Mouse (Mus musculus) spleen, adult 2 months (tissue): ENCODE measurements around the gene Tmem109. TPM values are rescaled to one million over a fixed set of nuclear protein-coding genes. Genes with fewer than 3 reads are reported as not detected.

Experiments used
- DNase-seq, 2 experiments: peaks; one replicate each; pipeline versions ENCODE4 v3.0.0 to v3.0.0-alpha.2; 2012 to 2021; ENCODE audit warnings: low spot score in 2 of 2, low read depth in 1 of 2
- H3K27ac ChIP-seq: fragments of 200-500 bp; 2 replicates; pipeline ENCODE4 v1.5.1; 2012; ENCODE audit warnings: low read length, inconsistent platforms; ENCODE audit not compliant: insufficient read depth
- H3K27me3 ChIP-seq: fragments of 200-500 bp; 2 replicates; pipeline ENCODE4 v1.6.1; 2012; ENCODE audit warnings: mild to moderate bottlenecking, moderate library complexity, low read length, inconsistent platforms; ENCODE audit not compliant: control insufficient read depth, insufficient read depth
- H3K36me3 ChIP-seq: fragments of 200-500 bp; 2 replicates; pipeline ENCODE4 v1.6.1; 2012; ENCODE audit warnings: mild to moderate bottlenecking, low read length, inconsistent platforms; ENCODE audit not compliant: control insufficient read depth, insufficient read depth
- H3K4me1 ChIP-seq: fragments of 200-500 bp; 2 replicates; pipeline ENCODE4 v1.6.1; 2011; ENCODE audit warnings: inconsistent platforms; ENCODE audit not compliant: control insufficient read depth, insufficient read depth, insufficient read length
- H3K4me3 ChIP-seq: fragments of 200-500 bp; 2 replicates; pipeline ENCODE4 v1.5.1; 2011; ENCODE audit warnings: mild to moderate bottlenecking, inconsistent platforms; ENCODE audit not compliant: insufficient read depth, insufficient read length; ENCODE audit errors: extremely low read depth
- CTCF ChIP-seq: fragments of 200-500 bp; IDR thresholded peaks from 2 replicates; pipeline ENCODE4 v1.5.1; 2011; ENCODE audit warnings: mild to moderate bottlenecking, inconsistent platforms; ENCODE audit not compliant: insufficient read depth, insufficient read length, insufficient replicate concordance; ENCODE audit errors: extremely low read depth
- POLR2A ChIP-seq: fragments of 200-500 bp; IDR thresholded peaks from 2 replicates; pipeline ENCODE4 v1.6.1; 2011; ENCODE audit warnings: low read depth, low read length, inconsistent platforms
- WGBS: fragments of 180-500 bp; shearing (Covaris S2); methylation state at CpG from one replicate; pipeline ENCODE4 v1.1.7; 2018; 5-methylcytosine and 5-hydroxymethylcytosine counted together
- polyA plus RNA-seq: library from polyadenylated mRNA; depleted of rRNA; stranded (reverse); fragments of >200 nt; gene quantifications from 2 replicates; pipeline ENCODE4 v1.2.3, GENCODE M21; 2012; rRNA removed

Gene Tmem109
- 45.8 and 47.9 TPM in 2 replicates for polyA plus RNA-seq

DNA sequence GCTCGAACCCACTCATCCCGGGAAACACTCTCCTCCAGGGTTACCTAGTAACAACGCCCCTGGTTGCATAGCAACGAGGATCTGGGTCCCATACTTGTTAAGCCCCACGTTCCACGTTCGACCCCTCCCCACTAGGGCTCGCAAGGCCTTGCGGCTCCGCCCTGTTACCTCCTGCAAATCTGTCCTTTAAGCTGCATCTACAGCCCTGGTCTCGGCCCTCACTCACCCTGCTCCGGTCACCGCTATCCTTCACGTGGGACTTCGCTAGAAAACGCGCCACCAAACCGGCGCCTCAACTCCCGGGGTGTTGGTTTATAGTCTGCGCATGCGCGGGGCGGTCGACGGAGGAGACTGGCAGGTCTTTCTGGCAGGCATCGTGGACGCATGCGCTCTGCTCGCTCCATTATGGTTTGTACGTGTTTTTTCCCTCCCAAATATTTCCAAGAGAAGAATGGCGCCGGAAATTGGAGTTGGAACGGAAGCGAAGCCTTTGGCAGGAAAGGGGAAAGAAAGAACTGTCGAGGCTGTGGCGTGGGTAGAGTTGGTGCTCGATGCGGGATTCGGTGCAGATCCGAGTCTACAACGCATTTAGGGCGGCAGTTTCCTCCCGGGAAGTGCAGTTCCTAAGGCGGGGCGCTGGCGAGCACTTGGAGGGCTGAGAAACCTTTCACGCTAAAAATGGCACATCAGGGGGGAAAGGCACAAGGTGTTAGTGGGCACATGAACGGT lies at the start of gene Tmem109:
Tmem109 (minus strand) TSS at position 576 of the 729 bp plus-strand sequence.
- H3K36me3 ChIP-seq: no peaks in the 10 kb centered on the region
- peak within 1 kb of the TSS; percentile 78 for H3K27ac ChIP-seq
- TF ChIP-seq CTCF (no peak), POLR2A (no peak; the same call in 1 of the 2 replicates)
- peak; percentile 78 to 87 for DNase-seq
- peak within 1 kb of the TSS; percentile 74 for H3K4me3 ChIP-seq
- under 1% methylated on average over 49 of the region's 49 CpGs for WGBS
- no peaks in the 10 kb centered on the region for H3K27me3 ChIP-seq
- peaks cover 6% of the 10 kb centered on the region; the same call in 1 of the 2 replicates for H3K4me1 ChIP-seq

DNA sequence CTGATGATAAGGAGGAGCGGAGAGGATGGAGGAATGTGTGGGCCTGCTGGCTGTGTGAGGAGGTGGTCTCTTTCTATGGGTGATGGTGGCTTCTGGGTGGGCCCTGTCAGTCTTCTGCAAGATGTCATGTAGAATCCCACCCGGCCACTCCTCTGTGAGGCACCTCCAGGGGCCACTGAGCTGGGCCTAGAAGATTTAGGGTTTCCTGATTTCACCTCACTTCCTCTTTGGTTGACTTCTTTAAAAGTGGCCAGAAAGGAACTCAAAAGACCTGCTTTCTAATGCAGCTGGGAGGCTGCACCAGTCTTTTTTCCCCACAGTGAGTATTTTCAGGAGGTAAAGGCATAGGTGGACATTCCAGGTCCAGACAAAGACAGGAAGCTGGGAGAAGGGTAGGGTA lies 48.8 kb upstream of the Tmem109 start:
- H3K4me1 ChIP-seq: no peaks in the 10 kb centered on the region
- TF ChIP-seq CTCF: no peak
- no peak for TF ChIP-seq POLR2A
- no peak overlapping the region for H3K27ac ChIP-seq
- H3K27me3 ChIP-seq: no peaks in the 10 kb centered on the region
- 51% methylated on average over 2 of the region's 2 CpGs for WGBS
- no peaks in the 10 kb centered on the region for H3K36me3 ChIP-seq
- H3K4me3 ChIP-seq: no peak overlapping the region
- no peak for DNase-seq

DNA sequence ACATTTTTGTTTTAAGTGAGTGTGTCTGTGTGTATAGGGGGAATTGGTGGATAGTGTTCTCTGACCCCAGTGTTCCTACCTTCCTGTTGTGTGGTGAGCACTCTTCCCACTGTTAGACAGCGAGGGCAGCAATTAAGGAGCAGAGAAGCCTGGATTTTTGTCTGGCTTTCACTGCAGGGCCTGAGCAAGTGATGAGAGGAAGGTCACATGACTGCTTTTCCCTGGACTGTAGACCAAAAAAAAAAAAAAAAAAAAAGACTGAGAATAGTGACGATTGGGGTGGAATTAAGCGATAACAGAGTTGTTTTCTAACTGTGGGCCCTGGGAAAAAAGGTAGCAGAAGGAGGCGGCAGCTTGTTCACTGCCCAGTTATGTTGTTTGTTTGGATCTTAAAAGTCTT lies 44.9 kb upstream of the Tmem109 start:
- no peak for DNase-seq
- Histone ChIP-seq H3K4me3 (no peak overlapping the region), H3K36me3 (no peaks in the 10 kb centered on the region), H3K27ac (no peak overlapping the region), H3K27me3 (no peaks in the 10 kb centered on the region), H3K4me1 (no peaks in the 10 kb centered on the region)
- 83% methylated on average over 4 of the region's 4 CpGs for WGBS
- no peak for TF ChIP-seq CTCF
- TF ChIP-seq POLR2A: no peak

DNA sequence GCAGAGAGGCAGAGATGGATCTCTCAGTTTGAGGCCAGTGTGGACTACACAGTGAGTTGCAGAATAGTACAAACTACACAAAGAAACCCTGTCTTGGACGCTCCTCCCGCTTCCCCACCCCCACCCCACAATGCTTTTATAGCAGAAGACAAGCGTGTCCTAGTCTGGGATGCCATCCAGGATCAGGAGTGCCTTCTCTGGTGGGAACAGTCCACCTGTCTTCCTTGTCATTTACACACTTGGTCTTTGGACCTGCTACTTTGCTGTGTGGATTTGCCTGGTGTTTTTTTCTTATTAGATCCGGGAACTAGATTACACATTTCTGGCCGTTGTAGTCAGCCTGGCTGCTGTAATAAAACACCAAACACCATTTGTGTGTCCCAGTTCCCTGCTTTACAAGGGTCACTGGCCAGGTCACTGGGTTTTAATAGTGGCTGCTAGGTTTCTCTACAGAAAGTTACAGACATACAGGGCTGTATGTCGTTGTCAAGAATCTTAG lies 44.4 kb upstream of the Tmem109 start:
- Histone ChIP-seq H3K27ac (no peak overlapping the region), H3K4me1 (no peaks in the 10 kb centered on the region), H3K27me3 (no peaks in the 10 kb centered on the region), H3K36me3 (no peaks in the 10 kb centered on the region), H3K4me3 (no peak overlapping the region)
- 89% methylated on average over 6 of the region's 6 CpGs for WGBS
- no peak for DNase-seq
- no peak for TF ChIP-seq POLR2A
- no peak for TF ChIP-seq CTCF

DNA sequence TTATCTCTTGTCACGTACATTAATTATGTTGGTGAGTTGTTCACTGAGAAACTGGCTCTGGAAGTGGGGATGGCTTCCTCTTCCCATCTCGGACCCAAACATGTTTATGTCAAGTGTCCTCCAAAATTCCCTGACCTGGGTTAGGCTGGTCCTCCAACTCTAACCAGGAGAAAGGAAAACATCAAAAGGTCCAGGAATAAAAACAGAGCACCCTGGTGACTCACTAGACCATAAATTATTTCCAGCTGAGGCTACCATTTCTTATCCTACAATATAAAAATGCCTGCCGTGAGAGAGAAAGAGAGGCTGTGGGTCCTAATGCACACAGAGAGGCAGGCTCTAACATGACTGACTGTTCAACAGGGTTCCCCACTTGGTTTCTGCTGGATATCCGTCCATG lies 42.4 kb upstream of the Tmem109 start:
- Histone ChIP-seq H3K4me3 (no peak overlapping the region), H3K27ac (no peak overlapping the region), H3K36me3 (no peaks in the 10 kb centered on the region), H3K4me1 (no peaks in the 10 kb centered on the region), H3K27me3 (no peaks in the 10 kb centered on the region)
- no peak for TF ChIP-seq CTCF
- TF ChIP-seq POLR2A: no peak
- WGBS: 73% methylated on average over 4 of the region's 4 CpGs
- no peak for DNase-seq

DNA sequence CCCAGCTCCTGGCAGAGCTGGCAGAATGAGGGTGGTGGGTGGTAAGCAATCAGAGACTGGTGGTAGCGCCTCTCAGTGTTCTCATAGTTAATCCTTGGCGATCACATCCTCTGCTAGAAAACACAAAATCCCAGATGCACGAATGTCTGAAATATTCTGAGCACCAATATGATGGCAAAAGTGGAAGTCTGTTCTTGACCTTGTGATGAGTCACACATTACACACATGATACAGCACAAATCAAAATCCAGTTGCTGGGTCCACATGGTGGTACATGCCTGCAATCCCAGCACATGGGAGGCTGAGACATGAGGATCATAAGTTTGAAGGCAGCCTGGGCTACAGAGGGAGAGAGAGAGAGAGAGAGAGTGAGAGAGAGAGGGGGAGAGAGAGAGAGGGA lies 39.3 kb upstream of the Tmem109 start:
- H3K4me3 ChIP-seq: no peak overlapping the region
- DNase-seq: no peak
- 75% methylated on average over 3 of the region's 3 CpGs for WGBS
- H3K27ac ChIP-seq: no peak overlapping the region
- no peaks in the 10 kb centered on the region for H3K4me1 ChIP-seq
- no peak for TF ChIP-seq POLR2A
- TF ChIP-seq CTCF: no peak
- no peaks in the 10 kb centered on the region for H3K36me3 ChIP-seq
- H3K27me3 ChIP-seq: no peaks in the 10 kb centered on the region

DNA sequence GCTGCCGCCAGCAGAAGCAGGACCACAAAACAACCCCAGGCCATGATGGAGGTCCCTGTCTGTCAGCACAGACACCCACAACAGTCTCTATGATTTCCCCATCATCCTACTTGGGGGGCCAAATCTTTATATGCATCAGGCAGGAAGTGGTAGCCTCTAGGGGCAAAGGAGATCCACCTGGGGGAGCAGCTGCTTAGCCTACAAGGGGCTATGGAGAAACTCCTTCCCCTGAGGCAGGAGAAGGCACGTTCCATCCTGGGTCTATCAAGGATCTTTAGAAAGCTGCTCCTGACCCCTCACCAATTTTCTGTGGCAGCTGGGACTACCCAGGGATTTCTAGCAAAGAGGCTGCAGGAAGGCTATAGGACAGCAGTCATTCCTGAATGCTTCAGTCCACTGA lies 38.7 kb upstream of the Tmem109 start, which contains the start of gene Zp1:
Zp1 (minus strand) TSS at position 101 of the 400 bp plus-strand sequence.
- Histone ChIP-seq H3K27me3 (no peaks in the 10 kb centered on the region), H3K36me3 (no peaks in the 10 kb centered on the region), H3K4me1 (no peaks in the 10 kb centered on the region), H3K27ac (no peak within 1 kb of the TSS), H3K4me3 (no peak within 1 kb of the TSS)
- DNase-seq: no peak
- no peak for TF ChIP-seq CTCF
- TF ChIP-seq POLR2A: no peak
- WGBS: 27% methylated on average over 2 of the region's 2 CpGs
